Mouse (Mus musculus) embryonic facial prominence, embryonic 14.5 days (tissue): Measurements from ENCODE around the gene Tstd2. TPM values are rescaled to one million over a fixed set of nuclear protein-coding genes. Genes with fewer than 3 reads are reported as not detected.
A peak's percentile ranks its signal among the peaks of the same experiment; 100 is the strongest.

Source experiments
- ATAC-seq: fragments of 200-750 bp; cut with Nextera tagmentation; 2 replicates; pipeline ENCODE4 v1.8.0; 2017; ENCODE audit warnings: low read depth, moderate number of reproducible peaks, moderate TSS enrichment
- DNase-seq: peaks from one replicate; pipeline ENCODE4 v3.0.0-alpha.2; 2015; ENCODE audit warnings: low spot score
- H3K27ac ChIP-seq: fragments of 300-500 bp; sonication (generic); replicated peaks from 2 replicates; pipeline ENCODE4 v1.5.1; 2014; ENCODE audit warnings: low read depth, mild to moderate bottlenecking, low read length, moderate library complexity
- H3K27me3 ChIP-seq: fragments of 300-500 bp; sonication (generic); replicated peaks from 2 replicates; pipeline ENCODE4 v1.6.1; 2014; ENCODE audit warnings: low read length; ENCODE audit not compliant: control insufficient read depth, insufficient read depth
- H3K36me3 ChIP-seq: fragments of 300-500 bp; sonication (generic); 2 replicates; pipeline ENCODE4 v1.6.1; 2014; ENCODE audit warnings: low read length, mixed read lengths; ENCODE audit not compliant: control insufficient read depth, insufficient read depth
- H3K4me1 ChIP-seq: fragments of 300-500 bp; sonication (generic); 2 replicates; pipeline ENCODE4 v1.6.1; 2014; ENCODE audit warnings: antibody characterized with exemption, low read length; ENCODE audit not compliant: control insufficient read depth, insufficient read depth
- H3K4me2 ChIP-seq: fragments of 300-500 bp; sonication (generic); 2 replicates; pipeline ENCODE4 v1.6.1; 2014; ENCODE audit warnings: low read depth, mild to moderate bottlenecking, low read length, moderate library complexity, mixed read lengths
- H3K4me3 ChIP-seq: fragments of 300-500 bp; sonication (generic); 2 replicates; pipeline ENCODE4 v1.5.1; 2014; ENCODE audit warnings: low read depth, mild to moderate bottlenecking, low read length
- H3K9ac ChIP-seq: fragments of 300-500 bp; sonication (generic); 2 replicates; pipeline ENCODE4 v1.6.1; 2014; ENCODE audit warnings: low read depth, mild to moderate bottlenecking, low read length, moderate library complexity, mixed read lengths
- H3K9me3 ChIP-seq: fragments of 300-500 bp; sonication (generic); 2 replicates; pipeline ENCODE4 v1.6.1; 2016; ENCODE audit warnings: low read length; ENCODE audit not compliant: control insufficient read depth
- WGBS: fragments of 180-500 bp; shearing (Covaris S2); extraction: QIAGEN DNeasy Blood & Tissue Kit; methylation state at CpG from one replicate; pipeline ENCODE4 v1.1.7; 2014; 5-methylcytosine and 5-hydroxymethylcytosine counted together
- polyA plus RNA-seq: library from polyadenylated mRNA; unstranded; fragments of >200 nt; fragmentation: Nextera tagmentation; extraction: Ambion mirVana; gene quantifications from 2 replicates; pipeline ENCODE4 v1.2.1, GENCODE M21; 2014

Tstd2 gene
- polyA plus RNA-seq, 1 experiment from 2014 or later: 15.4 TPM

- H3K4me1 ChIP-seq: no peaks in the 10 kb centered on the region
- H3K36me3 ChIP-seq: peaks cover 91% of the 10 kb centered on the region
- ATAC-seq: no peak
- 89% methylated on average over 7 of the region's 8 CpGs for WGBS
- no peak overlapping the region for H3K4me2 ChIP-seq
- DNase-seq: no peak
- no peaks in the 10 kb centered on the region for H3K9me3 ChIP-seq
- H3K4me3 ChIP-seq: no peak overlapping the region
- no peak overlapping the region for H3K27ac ChIP-seq
- H3K27me3 ChIP-seq: no peaks in the 10 kb centered on the region
- H3K9ac ChIP-seq: no peak overlapping the region
Measured at GRCm38 (mm10) chr4:46129311-46130004, 9.0 kb downstream of the Tstd2 start.

- Histone ChIP-seq H3K36me3 (peaks cover 90% of the 10 kb centered on the region), H3K4me3 (no peak overlapping the region), H3K4me2 (no peak overlapping the region), H3K27ac (no peak overlapping the region), H3K9me3 (no peaks in the 10 kb centered on the region), H3K4me1 (no peaks in the 10 kb centered on the region), H3K27me3 (no peaks in the 10 kb centered on the region), H3K9ac (no peak overlapping the region)
- WGBS: 49% methylated on average over 2 of the region's 2 CpGs
- DNase-seq: peak; percentile 77
- peak; percentile 77 for ATAC-seq
Measured at GRCm38 (mm10) chr4:46126541-46126940, 12.0 kb downstream of the Tstd2 start.

DNA sequence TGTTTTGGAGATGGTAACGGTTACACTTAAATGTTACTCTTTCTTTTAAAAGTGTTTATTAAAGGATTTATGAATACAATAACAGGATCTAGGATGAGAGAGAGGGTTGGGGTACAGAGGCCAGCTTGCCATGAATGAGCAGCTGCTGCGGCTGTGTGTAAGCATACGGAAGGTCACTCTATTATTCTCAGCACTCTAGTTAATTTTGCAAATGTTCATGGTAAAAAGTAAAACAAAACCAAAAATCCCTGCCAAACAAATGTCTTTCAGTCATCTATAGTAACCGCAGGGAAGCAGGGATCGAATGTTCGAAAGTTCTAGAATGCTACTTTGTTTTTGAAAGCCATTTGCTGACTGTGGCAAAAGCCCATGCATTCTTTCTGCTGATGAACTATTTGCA is 15.1 kb downstream of the Tstd2 start:
- Histone ChIP-seq H3K4me1 (no peaks in the 10 kb centered on the region), H3K9me3 (no peaks in the 10 kb centered on the region), H3K27ac (no peak overlapping the region), H3K4me2 (no peak overlapping the region), H3K36me3 (peaks cover 93% of the 10 kb centered on the region), H3K9ac (no peak overlapping the region), H3K4me3 (no peak overlapping the region), H3K27me3 (no peaks in the 10 kb centered on the region)
- WGBS: 92% methylated on average over 6 of the region's 6 CpGs
- DNase-seq (no peak), ATAC-seq (no peak)

- Histone ChIP-seq H3K27me3 (no peaks in the 10 kb centered on the region), H3K4me2 (no peak overlapping the region), H3K9me3 (no peaks in the 10 kb centered on the region), H3K4me1 (no peaks in the 10 kb centered on the region), H3K4me3 (no peak overlapping the region), H3K9ac (no peak overlapping the region), H3K36me3 (peaks cover 98% of the 10 kb centered on the region), H3K27ac (no peak overlapping the region)
- ATAC-seq: no peak
- 74% methylated on average over 3 of the region's 3 CpGs for WGBS
- no peak for DNase-seq
Measured at GRCm38 (mm10) chr4:46120767-46121166, 17.7 kb downstream of the Tstd2 start.

DNA sequence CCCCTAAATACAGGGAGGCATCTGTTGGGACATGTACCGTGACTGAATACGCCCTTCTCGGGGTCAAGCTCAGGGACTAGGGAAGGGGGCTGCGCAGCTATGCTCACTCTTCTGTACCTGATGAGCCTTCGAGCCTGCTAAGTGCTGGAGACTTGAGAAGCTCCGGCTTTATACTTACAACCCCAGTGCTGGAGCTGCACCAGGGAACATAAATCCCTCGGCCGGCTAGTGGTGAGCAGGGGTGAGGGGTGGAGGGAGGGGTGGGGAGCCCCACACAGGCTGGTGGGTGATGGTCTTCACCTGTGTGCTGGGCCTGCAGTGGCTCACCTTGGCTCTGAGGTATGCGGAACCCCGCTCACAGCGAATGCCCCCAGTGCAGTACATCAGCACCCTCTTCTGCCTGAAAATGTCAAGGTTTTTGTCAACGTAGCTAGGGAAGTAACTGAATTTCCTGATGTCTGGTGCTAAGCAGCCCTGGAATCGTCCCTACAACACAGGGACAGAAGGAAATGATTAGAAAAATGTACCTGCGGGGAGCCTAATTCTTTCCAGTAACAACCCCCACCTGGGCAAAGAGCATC is 18.9 kb downstream of the Tstd2 start:
- Histone ChIP-seq H3K4me3 (no peak overlapping the region), H3K36me3 (peaks cover 98% of the 10 kb centered on the region), H3K9me3 (no peaks in the 10 kb centered on the region), H3K27ac (no peak overlapping the region), H3K9ac (no peak overlapping the region), H3K4me1 (no peaks in the 10 kb centered on the region), H3K4me2 (no peak overlapping the region), H3K27me3 (no peaks in the 10 kb centered on the region)
- ATAC-seq (no peak), DNase-seq (no peak)
- WGBS: 91% methylated on average over 14 of the region's 14 CpGs

DNA sequence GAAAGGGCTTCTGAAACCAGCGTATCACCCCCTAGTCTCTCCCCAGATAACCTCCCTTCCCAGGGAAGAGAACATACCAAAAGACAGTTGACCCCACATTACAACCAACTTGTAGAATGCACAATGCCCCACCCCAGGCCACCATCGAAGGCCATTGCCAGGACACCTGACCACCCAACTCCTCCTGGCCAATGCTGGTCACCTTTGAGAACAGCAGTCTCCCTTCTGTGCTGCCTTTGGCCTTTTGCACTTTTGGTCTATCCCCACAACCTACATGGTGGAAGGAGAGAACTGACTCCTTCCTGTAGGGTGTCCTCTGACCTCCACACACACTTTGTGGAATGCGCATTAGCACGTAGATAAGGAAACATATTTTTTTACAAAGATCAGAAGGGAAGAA is 21.0 kb downstream of the Tstd2 start:
- Histone ChIP-seq H3K4me3 (no peak overlapping the region), H3K36me3 (peaks cover 93% of the 10 kb centered on the region), H3K9me3 (no peaks in the 10 kb centered on the region), H3K27me3 (no peaks in the 10 kb centered on the region), H3K4me2 (no peak overlapping the region), H3K9ac (no peak overlapping the region), H3K4me1 (no peaks in the 10 kb centered on the region), H3K27ac (no peak overlapping the region)
- WGBS: 96% methylated on average over 4 of the region's 4 CpGs
- ATAC-seq (no peak), DNase-seq (no peak)

GRCm38 (mm10) chr4:46116544-46117175 is 21.8 kb downstream of the Tstd2 start:
- peaks cover 85% of the 10 kb centered on the region for H3K36me3 ChIP-seq
- no peaks in the 10 kb centered on the region for H3K9me3 ChIP-seq
- no peaks in the 10 kb centered on the region for H3K4me1 ChIP-seq
- 82% methylated on average over 10 of the region's 10 CpGs for WGBS
- no peaks in the 10 kb centered on the region for H3K27me3 ChIP-seq
- DNase-seq (peak; percentile 48), ATAC-seq (peak; percentile 38; the same call in 1 of the 2 replicates)
- no peak overlapping the region for H3K4me3 ChIP-seq
- no peak overlapping the region; the same call in 1 of the 2 replicates for H3K27ac ChIP-seq
- H3K9ac ChIP-seq: no peak overlapping the region
- no peak overlapping the region for H3K4me2 ChIP-seq

DNA sequence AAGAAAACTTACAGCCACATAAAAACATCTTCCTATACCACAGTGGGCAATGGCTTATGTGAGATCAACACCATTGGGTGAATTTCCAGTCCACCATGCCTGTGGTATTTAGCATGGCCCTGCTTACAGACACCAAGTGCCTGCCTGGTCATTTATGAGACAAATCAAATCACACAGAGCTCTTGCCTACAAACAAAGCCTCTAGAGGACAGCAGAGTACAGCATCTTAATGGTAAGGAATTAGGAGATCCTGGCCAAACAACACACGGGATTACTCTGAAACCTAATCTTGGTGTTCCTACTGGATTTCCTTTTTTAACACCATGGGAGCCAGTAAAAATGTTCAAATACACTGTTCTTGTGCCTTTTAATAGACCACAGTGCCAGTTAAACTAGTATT is 23.2 kb downstream of the Tstd2 start:
- H3K4me2 ChIP-seq: no peak overlapping the region
- H3K4me1 ChIP-seq: no peaks in the 10 kb centered on the region
- H3K9me3 ChIP-seq: no peaks in the 10 kb centered on the region
- H3K36me3 ChIP-seq: peaks cover 73% of the 10 kb centered on the region
- H3K27me3 ChIP-seq: no peaks in the 10 kb centered on the region
- WGBS: 53% methylated on average over 1 of the region's 1 CpGs
- DNase-seq (no peak), ATAC-seq (no peak)
- H3K9ac ChIP-seq: no peak overlapping the region
- H3K4me3 ChIP-seq: no peak overlapping the region
- no peak overlapping the region for H3K27ac ChIP-seq
